Mouse (Mus musculus) stomach, embryonic 14.5 days (tissue): ENCODE data around the gene Cyp3a57. TPM values are rescaled to one million over a fixed set of nuclear protein-coding genes. Genes with fewer than 3 reads are reported as not detected.
"Not testable (repeated sequence)": the region's sequence is repeated elsewhere in the genome, so short reads cannot be mapped to it uniquely, and the experiment has no call there.

Experiments used
- ATAC-seq: fragments of 200-750 bp; cut with Nextera tagmentation; 2 replicates; pipeline ENCODE4 v1.8.0; 2017; ENCODE audit warnings: low read depth, moderate TSS enrichment; ENCODE audit not compliant: insufficient number of reproducible peaks, insufficient read depth, low FRiP score
- H3K27ac ChIP-seq: fragments of 300-500 bp; sonication (generic); 2 replicates; pipeline ENCODE4 v1.5.1; 2014; ENCODE audit warnings: mild to moderate bottlenecking, low read length, moderate library complexity, mixed read lengths
- H3K27me3 ChIP-seq: fragments of 300-500 bp; sonication (generic); 2 replicates; pipeline ENCODE4 v1.6.1; 2014; ENCODE audit warnings: low read length, control low read depth, mixed read lengths; ENCODE audit not compliant: control insufficient read depth, insufficient read depth
- H3K36me3 ChIP-seq: fragments of 300-500 bp; sonication (generic); 2 replicates; pipeline ENCODE4 v1.6.1; 2014; ENCODE audit warnings: mild to moderate bottlenecking, control low read depth, low read length, moderate library complexity, mixed read lengths; ENCODE audit not compliant: control insufficient read depth, insufficient read depth
- H3K4me1 ChIP-seq: fragments of 300-500 bp; sonication (generic); 2 replicates; pipeline ENCODE4 v1.6.1; 2014; ENCODE audit warnings: low read length, control low read depth, mixed read lengths; ENCODE audit not compliant: control insufficient read depth, insufficient read depth
- H3K4me2 ChIP-seq: fragments of 300-500 bp; sonication (generic); replicated peaks from 2 replicates; pipeline ENCODE4 v1.6.1; 2014; ENCODE audit warnings: low read depth, low read length, control low read depth
- H3K4me3 ChIP-seq: fragments of 300-500 bp; sonication (generic); 2 replicates; pipeline ENCODE4 v1.5.1; 2014; ENCODE audit warnings: low read depth, low read length, control low read depth
- H3K9ac ChIP-seq: fragments of 300-500 bp; sonication (generic); replicated peaks from 2 replicates; pipeline ENCODE4 v1.6.1; 2014; ENCODE audit warnings: low read depth, mild to moderate bottlenecking, control low read depth, low read length, moderate library complexity, mixed read lengths
- H3K9me3 ChIP-seq: fragments of 300-500 bp; sonication (generic); 2 replicates; pipeline ENCODE4 v1.6.1; 2016; ENCODE audit warnings: low read depth, low read length, control low read depth; ENCODE audit not compliant: control insufficient read depth
- WGBS: fragments of 180-500 bp; shearing (Covaris S2); extraction: QIAGEN DNeasy Blood & Tissue Kit; methylation state at CpG from one replicate; pipeline ENCODE4 v1.1.7; 2014; 5-methylcytosine and 5-hydroxymethylcytosine counted together
- polyA plus RNA-seq: library from polyadenylated mRNA; unstranded; fragments of >200 nt; fragmentation: Nextera tagmentation; extraction: Ambion mirVana; gene quantifications from 2 replicates; pipeline ENCODE4 v1.2.1, GENCODE M21; 2014

Cyp3a57 gene
- not detected in 2 replicates for polyA plus RNA-seq

DNA sequence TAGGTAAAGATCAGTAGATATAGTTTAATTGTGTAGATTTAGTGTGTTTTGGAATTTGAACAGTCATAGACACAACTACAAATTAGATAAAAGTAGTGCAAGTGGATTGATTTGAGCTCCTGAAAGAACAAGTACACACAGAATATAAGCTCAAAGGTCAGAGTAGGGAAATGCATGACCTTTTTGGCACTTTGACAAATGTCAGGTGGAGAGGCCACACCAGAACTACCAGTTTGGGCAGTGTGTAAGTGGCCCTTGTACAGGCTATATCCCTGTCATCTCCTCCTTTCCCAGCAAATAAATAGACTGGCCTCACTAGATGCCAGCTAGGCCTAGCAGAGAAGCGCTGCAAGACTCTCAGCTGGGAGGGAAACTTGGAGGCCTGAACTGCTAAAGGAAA lies at the start of gene Cyp3a57:
Gene Cyp3a57 (plus strand): TSS at position 339 of the 400 bp plus-strand sequence.
- Histone ChIP-seq H3K4me1 (no peaks in the 10 kb centered on the region), H3K4me3 (no peak within 1 kb of the TSS), H3K27ac (no peak within 1 kb of the TSS), H3K9ac (no peak within 1 kb of the TSS), H3K4me2 (no peak within 1 kb of the TSS), H3K27me3 (no peaks in the 10 kb centered on the region), H3K9me3 (no peaks in the 10 kb centered on the region), H3K36me3 (no peaks in the 10 kb centered on the region)
- ATAC-seq = no peak
- 89% methylated on average over 1 of the region's 1 CpGs for WGBS

DNA sequence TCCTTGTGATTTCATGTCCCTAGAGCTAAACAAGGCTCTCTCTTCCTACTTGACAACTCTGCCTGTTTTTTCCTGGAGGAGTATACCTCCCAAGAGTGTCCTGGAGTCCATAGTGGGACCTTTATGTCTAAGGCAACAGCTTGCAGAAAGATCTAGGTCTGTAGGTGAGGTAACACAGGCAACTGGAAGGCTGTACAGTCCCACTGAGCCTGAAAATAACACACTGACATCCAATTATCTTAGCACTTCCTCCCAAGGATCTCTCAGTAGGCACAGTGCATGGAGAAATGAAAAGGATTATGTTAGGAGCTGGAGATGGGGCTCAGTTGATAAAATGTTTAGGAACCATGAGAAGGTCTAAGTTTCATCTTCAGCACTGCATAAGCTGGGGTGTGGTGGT lies 44.6 kb upstream of the Cyp3a57 start:
- ATAC-seq = no peak
- no peak overlapping the region for H3K9ac ChIP-seq
- H3K9me3 ChIP-seq = no peaks in the 10 kb centered on the region
- no peak overlapping the region for H3K4me3 ChIP-seq
- no peaks in the 10 kb centered on the region for H3K4me1 ChIP-seq
- no peak overlapping the region for H3K27ac ChIP-seq
- no peaks in the 10 kb centered on the region for H3K27me3 ChIP-seq
- no peak overlapping the region for H3K4me2 ChIP-seq
- H3K36me3 ChIP-seq = no peaks in the 10 kb centered on the region

DNA sequence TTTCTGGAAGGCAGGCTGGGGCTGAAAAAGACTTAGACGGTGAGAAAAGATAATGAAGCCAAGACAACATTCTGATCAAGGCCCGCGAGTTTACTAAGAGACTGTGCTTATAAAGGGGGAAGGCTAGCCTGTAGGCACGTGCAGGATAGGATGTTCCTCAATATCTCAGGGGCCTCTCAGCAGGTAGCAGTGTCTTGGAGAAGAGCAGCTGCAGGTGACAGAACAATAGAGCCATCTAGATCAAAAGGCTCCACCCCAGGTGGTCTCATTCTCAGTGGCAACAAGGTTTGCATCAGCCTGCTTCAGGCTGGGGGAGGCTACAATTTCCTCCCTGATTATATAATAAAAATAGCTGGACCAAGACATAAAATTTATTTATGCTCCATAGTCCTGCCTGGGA lies 43.3 kb upstream of the Cyp3a57 start:
- H3K9ac ChIP-seq, H3K4me2 ChIP-seq, H3K27ac ChIP-seq, H3K4me1 ChIP-seq, H3K9me3 ChIP-seq, ATAC-seq, H3K36me3 ChIP-seq, H3K4me3 ChIP-seq, H3K27me3 ChIP-seq: not testable (repeated sequence)
- WGBS = 63% methylated on average over 4 of the region's 4 CpGs

DNA sequence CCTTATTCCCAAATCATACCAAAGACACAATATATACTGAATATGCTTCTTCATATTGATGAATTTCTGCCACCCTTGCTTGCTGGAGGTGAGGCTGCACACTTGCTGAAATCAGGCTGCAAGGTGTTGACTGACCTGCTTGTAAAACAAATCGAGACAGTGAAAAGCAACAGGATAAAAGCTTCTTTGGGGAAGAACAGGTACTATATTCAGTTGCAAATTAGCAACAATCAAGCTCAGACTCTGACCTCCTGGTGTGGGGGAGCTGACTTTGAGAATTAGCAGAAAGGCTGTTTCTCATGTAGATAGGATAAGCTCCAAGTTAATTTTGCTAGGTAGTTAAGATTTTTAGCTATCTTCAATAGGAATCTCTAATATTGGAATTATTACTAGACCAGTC lies 42.7 kb upstream of the Cyp3a57 start:
- ATAC-seq = no peak
- no peaks in the 10 kb centered on the region for H3K27me3 ChIP-seq
- no peak overlapping the region for H3K9ac ChIP-seq
- H3K4me2 ChIP-seq = no peak overlapping the region
- H3K36me3 ChIP-seq = no peaks in the 10 kb centered on the region
- no peaks in the 10 kb centered on the region for H3K9me3 ChIP-seq
- H3K4me1 ChIP-seq = no peaks in the 10 kb centered on the region
- no peak overlapping the region for H3K4me3 ChIP-seq
- H3K27ac ChIP-seq = no peak overlapping the region
- 69% methylated on average over 1 of the region's 1 CpGs for WGBS

DNA sequence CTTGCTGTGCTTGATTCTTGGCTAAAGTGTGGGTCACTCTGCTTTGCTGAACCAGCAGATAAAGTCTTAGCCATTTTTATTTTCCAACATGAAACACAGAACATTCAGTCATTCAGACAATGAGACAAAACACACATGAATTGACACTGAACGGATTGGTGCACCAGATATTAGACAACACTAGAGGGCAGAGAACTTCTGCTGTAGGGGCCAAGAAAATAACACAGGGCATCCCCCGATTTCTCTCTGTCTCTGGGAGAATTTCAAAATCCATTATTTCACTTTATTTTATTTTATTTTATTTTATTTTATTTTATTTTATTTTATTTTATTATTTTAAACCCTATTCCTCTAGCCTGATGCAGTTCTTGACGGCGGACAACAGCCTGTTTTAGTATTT lies 38.1 kb upstream of the Cyp3a57 start:
- not testable (repeated sequence) for H3K4me3 ChIP-seq, H3K9me3 ChIP-seq, ATAC-seq, H3K27me3 ChIP-seq, H3K36me3 ChIP-seq, H3K27ac ChIP-seq, H3K4me1 ChIP-seq, H3K9ac ChIP-seq, H3K4me2 ChIP-seq
- 92% methylated on average over 4 of the region's 4 CpGs for WGBS

DNA sequence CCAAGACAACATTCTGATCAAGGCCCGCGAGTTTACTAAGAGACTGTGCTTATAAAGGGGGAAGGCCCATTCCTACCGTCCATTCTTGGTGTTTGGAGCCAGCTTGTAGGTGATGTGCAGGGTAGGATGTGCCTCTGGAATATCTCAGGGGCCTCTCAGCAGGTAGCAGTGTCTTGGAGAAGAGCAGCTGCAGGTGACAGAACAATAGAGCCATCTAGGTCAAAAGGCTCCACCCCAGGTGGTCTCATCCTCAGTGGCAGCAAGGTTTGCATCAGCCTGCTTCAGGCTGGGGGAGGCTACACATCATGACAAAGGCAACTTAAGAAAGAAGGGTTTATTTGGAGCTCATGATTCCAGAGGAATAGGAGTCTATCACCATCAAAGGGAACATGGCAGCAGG lies 37.3 kb upstream of the Cyp3a57 start:
- H3K36me3 ChIP-seq, H3K4me1 ChIP-seq, H3K4me3 ChIP-seq, H3K9me3 ChIP-seq, H3K27me3 ChIP-seq, H3K27ac ChIP-seq, H3K9ac ChIP-seq, ATAC-seq, H3K4me2 ChIP-seq: not testable (repeated sequence)
- 83% methylated on average over 3 of the region's 3 CpGs for WGBS

DNA sequence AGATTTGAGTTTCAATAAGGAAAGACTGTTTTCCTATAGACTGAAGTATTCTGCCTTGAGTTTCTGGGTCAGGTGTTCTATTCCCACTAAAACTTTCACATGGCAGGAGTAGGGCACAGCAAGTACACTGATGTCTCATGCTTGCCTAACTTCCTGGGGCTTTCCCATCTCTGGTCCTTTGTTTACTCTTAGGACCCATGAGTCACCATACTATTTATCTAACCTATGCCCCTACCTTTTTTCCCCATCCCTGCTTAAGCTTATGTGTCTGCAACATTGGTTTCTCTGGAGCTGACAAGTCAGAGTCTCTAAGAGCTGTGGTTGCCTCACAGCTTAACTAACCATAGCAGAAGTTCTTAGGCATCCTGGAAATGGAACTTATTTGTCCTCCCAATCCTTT lies 31.2 kb upstream of the Cyp3a57 start:
- no peak overlapping the region for H3K4me2 ChIP-seq
- no peaks in the 10 kb centered on the region for H3K27me3 ChIP-seq
- H3K4me3 ChIP-seq = no peak overlapping the region
- no peak overlapping the region for H3K9ac ChIP-seq
- no peak for ATAC-seq
- no peaks in the 10 kb centered on the region for H3K9me3 ChIP-seq
- H3K27ac ChIP-seq = no peak overlapping the region
- no peaks in the 10 kb centered on the region for H3K4me1 ChIP-seq
- H3K36me3 ChIP-seq = no peaks in the 10 kb centered on the region

DNA sequence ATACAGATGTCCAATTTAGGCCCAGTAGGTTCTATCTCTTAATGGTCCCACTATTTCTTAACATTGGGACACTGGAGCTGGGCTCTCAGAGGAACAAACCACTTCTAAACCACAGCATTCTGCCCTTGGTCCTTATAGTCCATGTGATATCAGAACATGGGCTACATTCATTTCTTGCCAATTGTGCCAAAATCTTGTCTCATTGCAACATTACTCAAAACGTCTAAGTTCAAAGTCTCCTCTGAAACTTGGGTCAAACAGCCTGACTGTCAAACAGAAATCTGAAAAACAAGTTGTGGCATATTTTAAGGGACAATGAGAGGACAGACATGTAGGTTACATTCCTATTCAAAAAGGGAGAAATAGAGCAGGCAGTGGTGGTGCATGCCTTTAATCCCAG lies 27.9 kb upstream of the Cyp3a57 start:
- Histone ChIP-seq H3K4me2 (no peak overlapping the region), H3K4me3 (no peak overlapping the region), H3K27ac (no peak overlapping the region), H3K27me3 (no peaks in the 10 kb centered on the region), H3K9me3 (no peaks in the 10 kb centered on the region), H3K4me1 (no peaks in the 10 kb centered on the region), H3K36me3 (no peaks in the 10 kb centered on the region), H3K9ac (no peak overlapping the region)
- no peak for ATAC-seq
- 78% methylated on average over 1 of the region's 1 CpGs for WGBS

DNA sequence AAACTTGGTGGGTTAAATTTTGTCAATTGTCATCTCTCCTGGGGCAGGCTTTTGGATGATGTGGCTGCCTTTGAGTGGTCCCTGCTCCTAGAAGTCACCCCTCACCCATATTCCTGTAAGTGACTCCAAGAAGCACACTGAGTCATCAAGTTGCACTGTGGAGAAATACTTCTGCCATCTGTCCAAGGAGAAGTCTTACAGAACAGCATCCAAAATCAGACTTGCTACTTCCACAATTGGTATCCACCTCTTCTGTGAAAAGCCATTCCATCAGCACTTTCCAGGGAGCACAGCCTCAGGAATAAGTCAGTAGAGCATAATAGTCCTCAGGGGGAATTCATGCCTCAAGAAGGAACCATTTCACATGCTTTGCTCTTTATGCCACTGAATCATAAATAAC lies 6.3 kb upstream of the Cyp3a57 start:
- not testable (repeated sequence) for H3K4me1 ChIP-seq, H3K36me3 ChIP-seq, H3K9ac ChIP-seq, ATAC-seq, H3K27ac ChIP-seq, H3K4me3 ChIP-seq, H3K9me3 ChIP-seq, H3K4me2 ChIP-seq, H3K27me3 ChIP-seq
